Mouse (Mus musculus): Measurements from ENCODE around the gene Prrc2b.

Gene Prrc2b

DNA sequence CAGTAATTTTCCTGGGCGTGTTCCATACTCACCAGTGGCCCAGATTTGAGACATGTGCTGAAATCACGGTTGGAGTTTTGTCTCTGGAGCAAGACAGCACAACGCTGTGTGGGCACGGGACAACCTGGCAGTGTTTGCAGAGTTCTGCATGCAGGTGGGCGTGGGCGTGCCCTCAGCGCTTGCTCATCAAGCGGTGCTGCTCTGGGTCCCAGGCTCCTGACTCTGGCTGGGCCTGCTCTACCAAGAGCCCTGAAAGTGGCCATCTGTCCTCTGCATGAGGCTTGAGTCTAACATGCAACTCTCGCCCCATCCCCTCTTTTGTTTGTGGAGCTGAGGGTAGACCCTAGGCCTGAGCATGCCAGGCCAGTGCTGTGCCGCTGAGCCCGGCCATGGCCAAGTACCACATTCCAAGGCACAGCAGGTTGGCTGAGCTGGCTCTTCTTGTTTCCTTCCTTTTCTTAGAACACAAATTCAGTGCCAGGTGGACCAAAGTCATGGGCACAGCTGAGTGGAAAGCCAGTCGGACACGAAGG, 36.2 kb downstream of the Prrc2b start:
- DNase-seq (ENCODE audit: low spot score) = no peak

DNA sequence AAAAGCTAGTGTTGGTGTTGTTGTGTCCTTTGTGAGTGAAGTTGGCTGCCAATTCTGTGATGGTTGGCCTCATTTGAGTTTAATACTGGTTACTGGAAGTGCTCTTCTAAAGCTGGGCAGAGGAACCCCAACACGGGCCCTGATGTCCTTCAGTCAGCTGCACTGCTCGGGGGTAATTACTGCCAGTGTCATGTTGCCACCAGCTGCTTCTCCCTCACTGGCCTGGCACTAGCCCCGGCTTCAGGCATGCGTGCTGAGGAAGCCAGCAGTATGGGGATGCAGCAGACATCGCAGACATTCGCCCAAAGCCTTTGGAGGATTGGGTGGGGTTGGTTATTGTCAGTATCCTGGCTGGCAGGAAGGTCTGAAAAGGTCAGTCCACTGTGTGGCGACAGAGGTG, 36.8 kb downstream of the Prrc2b start:
- no peak for DNase-seq (ENCODE audit: low spot score)

DNA sequence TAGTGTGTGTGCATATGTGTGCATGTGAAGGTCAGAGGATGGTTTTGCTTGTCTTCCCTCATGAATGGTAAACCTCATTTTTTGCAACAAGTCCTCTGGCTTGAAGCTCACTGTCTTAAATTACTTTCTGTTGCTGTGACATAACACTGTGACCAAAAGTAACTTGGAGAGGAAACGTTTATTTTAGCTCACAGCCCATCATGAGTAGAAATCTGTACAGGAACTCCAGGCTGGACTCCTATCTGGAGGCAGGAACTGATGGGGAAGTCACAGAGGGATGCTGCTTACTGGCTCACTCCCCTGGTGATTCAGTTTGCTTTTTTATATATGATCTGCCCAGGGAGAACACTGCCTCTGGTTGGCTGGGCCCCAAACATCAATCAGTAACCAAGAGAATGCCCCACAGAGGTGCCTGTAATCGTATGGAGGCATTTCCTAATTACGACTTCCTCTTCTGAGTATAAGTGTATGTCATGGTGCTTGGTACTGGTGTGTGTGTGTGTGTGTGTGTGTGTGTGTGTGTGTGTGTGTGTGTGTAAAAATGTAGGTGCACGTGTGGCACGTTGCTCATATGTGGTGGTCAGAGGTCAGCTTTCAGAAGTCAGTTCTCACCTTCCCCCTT, 38.3 kb downstream of the Prrc2b start:
- DNase-seq (ENCODE audit: low spot score) = no peak

DNA sequence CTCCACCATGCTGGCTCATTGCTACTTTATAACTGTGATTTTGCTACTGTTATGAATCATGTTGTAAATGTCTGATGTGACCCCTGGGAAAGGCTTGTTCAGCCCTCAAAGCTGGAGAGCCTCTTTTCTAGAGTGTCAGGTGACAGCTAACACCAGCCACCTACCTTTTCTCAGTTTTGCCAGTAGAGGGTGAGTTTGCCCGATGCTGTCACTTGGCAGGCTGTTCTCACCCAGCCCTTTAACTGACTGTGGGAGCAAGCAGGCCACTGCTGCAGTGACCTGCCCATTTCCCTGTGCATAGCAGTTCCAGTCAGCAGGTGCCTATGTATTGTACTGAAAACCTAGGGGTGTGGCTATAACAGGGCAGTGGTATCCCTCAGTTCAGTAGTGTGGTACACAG, 39.7 kb downstream of the Prrc2b start:
- DNase-seq (ENCODE audit: low spot score) = no peak

DNA sequence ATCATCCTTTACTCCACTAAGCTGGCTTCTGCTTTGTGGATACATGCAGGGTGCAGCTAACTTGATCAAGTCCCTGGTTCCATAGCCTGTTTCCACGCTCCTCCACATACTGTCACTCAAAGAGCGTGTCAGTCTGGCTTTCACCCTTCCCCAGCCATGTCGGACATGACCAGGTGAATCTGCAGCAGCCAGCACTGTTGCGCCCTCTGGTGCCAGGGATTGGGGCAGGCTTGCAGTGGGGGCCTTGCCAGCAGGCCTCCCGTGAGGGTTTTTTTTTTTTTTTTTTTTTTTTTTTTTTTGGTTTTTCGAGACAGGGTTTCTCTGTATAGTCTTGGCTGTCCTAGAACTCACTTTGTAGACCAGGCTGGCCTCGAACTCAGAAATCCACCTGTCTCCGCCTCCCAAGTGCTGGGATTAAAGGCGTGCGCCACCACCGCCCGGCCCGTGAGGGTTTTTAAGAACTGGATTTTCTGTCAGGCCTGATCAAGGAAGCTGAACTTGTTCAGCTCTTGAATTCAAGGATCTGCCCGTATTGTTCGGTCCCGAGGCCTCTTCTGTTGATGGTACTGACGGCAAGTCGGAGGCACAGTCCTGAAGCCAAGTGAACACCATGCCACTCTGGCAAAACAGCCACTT, 41.1 kb downstream of the Prrc2b start:
- peak; percentile 52 for DNase-seq (ENCODE audit: low spot score)

DNA sequence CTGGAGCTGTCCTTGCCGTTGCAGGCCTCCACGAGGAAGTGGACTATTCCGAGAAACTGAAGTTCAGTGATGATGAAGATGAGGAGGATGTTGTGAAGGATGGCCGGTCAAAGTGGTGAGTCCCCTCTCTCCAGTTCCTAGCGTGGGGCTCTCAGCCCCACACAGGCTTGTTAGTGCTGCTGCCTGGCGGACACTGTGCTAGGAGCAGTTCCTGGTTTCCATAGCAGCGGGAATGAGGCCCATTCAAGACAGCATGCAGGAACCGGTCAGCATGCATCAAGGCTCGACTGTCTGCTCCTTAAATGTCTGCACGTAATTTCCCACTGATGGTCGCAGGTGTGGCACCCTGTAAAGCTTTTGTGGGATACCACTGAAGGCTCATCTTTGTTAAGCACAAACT, 48.1 kb downstream of the Prrc2b start:
- DNase-seq (ENCODE audit: low spot score) = no peak

DNA sequence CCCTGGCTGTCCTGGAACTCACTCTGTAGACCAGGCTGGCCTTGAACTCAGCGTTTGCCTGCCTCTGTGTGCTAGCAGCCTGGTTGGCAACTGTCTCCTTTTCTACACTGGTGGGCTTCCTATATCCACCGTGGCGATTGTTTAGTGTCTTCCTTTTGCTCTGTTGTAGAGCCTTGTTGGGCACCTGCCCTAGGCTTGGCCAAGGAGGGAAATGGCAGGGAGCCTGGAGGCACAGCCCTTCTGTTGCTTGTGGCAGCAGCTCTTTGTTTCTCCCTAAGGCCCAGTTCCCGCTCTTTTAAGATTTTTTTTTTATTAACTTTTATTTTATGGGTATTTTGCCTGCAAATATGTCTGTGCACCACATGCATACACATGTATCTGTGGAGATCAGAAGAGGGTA, 49.2 kb downstream of the Prrc2b start:
- DNase-seq (ENCODE audit: low spot score) = no peak

DNA sequence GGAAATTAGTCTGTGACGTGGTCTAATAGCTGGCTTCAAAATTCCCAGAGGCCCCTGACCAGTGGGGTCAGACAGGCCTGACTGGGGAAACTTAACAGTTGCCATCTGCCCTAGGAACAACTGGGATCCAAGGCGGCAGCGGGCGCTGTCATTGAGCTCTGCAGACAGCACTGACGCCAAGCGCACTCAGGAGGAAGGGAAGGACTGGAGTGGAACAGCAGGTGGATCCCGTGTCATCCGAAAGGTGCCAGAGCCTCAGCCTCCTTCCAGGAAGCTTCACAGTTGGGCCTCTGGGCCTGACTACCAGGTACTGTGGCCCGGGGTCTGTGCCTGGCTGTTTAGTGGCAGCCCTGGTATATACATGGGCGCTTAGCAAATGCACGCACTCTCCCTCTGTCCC, 49.8 kb downstream of the Prrc2b start:
- DNase-seq (ENCODE audit: low spot score) = no peak

DNA sequence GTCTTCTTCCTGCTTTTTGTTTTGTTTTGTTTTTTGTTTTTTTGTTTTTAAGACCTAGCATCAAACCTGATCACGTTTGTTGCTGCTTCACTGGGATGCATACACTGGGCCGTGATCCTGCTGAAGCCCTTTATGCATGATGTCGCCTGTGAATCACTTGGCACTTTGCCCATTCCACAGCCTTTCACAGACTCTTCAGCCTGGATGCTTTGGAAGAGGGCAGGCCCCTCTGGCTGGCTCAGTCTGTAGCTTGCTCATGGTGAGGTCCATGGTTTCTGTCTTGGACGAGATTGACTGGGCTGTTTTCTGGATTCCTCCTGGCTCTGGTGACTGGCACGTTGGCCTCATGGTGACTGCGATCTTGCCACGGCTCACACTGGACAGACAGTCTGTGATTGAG, 50.6 kb downstream of the Prrc2b start:
- DNase-seq (ENCODE audit: low spot score) = no peak

DNA sequence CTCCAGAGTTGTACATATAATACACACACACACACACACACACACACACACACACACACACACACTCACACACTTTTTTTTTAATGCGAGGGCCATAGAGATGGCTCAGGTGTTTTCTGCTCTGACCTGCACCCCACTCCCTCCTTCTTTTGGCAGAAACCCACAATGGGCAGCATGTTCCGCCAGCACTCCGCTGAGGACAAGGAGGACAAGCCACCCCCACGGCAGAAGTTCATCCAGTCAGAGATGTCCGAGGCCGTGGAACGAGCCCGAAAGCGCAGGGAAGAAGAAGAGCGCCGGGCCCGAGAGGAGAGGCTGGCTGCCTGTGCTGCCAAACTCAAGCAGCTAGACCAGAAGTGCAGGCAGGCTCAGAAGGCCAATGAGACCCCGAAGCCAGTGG, 53.0 kb downstream of the Prrc2b start:
- DNase-seq (ENCODE audit: low spot score) = no peak

DNA sequence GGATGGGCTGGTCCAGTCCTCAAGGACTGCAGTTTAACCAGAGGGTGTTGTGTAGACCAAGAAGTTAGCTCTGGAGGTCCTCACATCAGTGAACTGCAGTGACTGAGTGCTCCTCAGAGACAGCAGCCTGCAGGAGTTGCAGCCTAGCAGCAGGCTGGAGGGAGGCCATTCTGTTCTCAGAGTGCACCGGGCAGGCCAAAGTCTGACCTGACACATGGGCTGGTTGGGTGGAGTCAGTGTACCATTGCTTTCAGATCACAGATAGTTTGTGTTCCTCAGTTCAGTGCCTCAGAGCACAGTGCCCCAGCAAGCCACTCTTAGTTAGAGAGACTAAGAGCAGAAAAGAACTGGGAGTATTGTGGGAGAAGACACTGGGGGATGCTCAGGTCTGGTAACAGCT, 56.8 kb downstream of the Prrc2b start:
- no peak for DNase-seq (ENCODE audit: low spot score)

DNA sequence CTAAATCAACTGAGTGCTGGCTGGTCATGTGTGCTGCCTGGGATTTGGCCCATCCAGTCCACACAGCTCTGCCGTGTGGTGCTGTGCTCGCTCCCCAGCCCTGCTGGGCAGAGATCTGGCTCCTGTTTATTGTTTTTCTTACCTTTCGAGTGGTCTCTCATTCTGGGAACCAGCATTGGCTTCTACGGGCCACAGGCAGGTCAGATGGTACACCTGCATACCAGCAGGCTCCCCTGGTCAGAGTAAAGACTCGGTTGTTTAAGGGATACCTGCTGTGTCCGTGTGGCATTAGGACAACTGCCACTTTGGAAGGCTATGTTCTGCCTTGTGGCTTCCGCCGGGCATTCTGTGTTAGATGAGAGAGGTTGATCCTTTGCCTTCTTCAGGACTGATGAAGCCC, 60.8 kb downstream of the Prrc2b start:
- DNase-seq (ENCODE audit: low spot score) = no peak

DNA sequence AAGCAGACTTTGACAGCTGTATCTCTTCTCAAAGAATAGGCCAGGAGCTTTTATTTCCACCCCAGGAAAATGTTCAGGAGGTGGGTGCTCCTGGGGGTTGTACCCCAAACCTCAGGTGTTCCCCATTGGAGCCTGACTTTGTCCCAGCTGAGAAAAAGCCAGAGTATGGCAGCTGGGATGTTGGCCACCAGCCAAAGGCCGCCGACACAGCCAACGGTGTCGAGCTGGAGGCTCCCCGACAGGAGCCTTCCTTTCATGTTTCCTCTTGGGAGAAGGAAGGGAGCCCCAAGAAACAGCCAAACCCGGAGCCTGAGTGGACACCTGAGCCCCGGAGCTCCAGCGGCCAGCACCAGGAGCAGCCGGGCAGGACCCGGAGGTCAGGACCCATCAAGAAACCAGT, 62.1 kb downstream of the Prrc2b start:
- DNase-seq (ENCODE audit: low spot score) = no peak

DNA sequence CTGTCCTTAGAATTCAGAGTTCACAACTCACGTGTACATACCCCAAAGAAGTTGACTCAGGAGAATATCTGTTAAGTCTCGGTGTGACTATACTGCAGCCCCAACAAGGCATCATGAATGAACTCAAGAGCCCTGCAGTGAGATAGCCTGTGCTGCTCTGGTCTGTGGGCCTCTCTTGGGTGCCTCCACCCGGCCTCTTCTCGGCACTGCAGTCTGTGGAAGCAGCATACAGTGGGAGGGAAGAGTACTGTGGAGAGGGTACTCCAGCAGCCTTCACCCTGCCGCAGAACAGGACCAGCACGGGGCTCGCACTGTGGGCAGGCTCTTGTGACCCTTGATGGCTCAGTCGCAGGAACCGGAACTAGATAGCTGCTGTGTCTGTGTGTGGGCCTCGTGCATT, 64.7 kb downstream of the Prrc2b start:
- no peak for DNase-seq (ENCODE audit: low spot score)

DNA sequence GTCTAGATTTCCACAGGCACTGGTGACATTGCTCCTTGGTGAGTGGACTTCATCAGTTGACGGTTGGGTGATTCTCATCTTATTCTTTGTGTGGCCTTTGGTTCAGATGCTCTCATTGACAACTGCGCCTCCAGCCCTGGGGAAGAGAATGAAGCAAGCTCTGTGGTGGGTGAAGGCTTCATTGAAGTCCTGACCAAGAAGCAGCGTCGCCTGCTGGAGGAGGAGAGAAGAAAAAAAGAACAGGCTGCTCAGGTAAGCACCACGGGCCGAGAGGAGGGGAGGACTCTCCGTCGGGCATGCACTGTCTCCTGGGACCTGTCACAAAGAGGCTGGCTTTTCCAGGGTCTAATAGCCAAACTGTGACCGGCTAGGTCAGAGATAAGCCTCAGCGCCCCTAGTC, 65.6 kb downstream of the Prrc2b start:
- no peak for DNase-seq (ENCODE audit: low spot score)

DNA sequence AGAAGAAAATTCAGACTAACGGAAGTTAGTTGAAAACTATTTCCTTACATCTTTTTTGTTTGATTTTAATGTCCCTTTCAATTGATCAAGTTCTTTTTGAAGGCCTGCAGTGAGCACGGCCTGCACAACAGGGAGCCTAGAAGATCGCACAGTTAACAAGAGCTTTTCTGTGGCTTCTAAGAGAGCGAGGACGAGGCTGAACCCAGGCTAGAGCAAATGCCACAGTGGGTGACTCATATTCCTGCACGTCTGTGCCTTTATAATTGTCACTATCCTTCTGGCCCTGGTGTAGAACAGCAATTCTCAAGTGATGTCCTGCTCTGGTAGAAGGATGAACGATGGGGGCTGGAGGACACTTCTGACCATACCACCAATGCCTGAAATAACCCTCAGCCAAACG, 66.8 kb downstream of the Prrc2b start:
- no peak for DNase-seq (ENCODE audit: low spot score)

DNA sequence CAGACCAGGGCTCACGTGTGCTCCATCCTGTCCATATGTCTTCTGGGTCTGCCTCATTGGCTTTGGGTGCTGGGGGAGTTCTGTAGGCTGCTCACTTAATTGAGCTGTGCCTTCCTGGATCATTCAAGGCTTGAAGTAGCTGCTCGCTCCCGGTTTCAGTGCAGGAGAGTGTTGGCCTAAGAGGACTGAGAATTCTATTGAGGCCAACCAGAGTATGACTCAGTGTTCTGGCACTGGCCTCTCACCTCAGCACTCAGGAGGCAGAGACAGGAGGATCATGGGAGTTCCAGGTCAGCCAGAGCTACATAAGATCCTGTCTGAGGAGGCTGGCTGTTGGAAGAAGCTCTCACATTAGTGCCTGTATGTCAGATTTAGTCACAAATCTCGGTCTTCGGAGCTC, 67.2 kb downstream of the Prrc2b start:
- DNase-seq (ENCODE audit: low spot score) = no peak

DNA sequence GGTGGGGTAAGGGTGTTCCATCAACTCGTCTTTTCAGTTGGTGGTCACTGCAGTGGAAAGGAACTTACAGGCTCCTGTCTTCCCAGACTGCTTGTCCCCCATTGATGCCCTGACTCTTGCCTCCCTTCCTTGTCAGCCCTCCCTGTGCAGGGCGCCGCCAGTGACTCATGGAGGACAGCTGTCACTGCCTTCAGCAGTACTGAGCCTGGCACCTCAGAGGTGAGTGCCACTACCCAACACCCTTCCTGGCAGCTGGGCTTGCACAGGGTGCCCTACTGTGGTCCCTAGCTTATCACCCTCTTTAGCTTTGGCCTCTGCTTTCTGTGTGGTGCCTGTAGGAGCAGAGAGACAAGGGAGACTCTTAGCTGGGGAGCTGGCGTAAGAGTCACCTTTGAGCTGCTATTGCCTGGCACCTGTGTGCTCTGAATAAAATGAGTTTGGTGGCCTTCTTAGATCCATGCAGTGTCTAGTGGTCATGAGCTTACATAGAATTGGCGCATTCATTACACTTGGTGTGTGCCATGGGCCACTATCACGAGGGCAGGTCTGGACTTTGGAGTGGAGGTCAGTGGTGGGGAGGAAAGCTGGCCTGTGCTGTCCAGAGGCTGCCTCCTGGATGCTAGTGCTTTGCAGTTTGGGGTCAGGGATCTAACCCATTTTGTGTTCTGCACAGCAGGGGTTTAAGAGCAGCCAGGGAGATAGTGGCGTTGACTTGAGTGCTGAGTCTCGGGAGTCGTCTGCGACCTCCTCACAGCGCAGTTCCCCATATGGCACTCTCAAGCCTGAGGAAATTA, 67.9 kb downstream of the Prrc2b start:
- DNase-seq (ENCODE audit: low spot score) = no peak

DNA sequence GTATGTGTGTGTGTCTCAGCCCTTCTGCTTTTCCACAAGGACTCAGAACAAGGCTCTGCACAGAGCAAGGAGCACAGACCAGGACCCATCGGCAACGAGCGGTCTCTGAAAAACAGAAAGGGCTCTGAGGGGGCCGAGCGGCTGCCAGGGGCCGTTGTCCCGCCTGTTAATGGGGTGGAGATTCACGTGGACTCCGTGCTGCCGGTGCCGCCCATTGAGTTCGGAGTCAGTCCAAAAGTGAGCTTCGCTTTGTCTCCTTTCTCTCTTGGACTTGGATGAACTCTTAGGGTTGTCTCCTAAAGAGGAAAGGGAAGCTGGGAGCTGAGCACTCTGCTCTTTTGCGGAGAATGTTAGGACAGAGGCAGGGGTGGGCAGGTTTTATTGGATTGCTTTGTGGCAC, 68.6 kb downstream of the Prrc2b start:
- no peak for DNase-seq (ENCODE audit: low spot score)

DNA sequence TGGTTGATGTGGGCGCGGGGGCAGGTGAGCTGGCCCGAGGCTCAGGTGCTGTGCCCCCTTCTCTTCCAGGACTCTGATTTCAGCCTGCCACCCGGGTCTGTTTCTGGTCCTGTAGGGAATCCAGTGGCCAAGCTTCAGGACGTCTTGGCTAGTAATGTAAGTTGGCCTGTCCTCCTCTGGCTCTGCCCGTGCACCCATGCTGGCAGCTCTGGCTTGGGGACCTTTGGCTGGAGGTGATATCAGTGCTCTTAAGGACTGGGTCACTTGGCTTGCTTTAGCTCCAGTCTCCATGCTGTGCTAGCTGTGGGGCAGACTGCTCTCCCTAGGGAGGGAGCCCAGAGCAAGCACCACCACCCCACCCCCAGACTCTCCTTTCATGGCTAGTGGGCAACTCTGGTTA, 69.1 kb downstream of the Prrc2b start:
- no peak for DNase-seq (ENCODE audit: low spot score)

DNA sequence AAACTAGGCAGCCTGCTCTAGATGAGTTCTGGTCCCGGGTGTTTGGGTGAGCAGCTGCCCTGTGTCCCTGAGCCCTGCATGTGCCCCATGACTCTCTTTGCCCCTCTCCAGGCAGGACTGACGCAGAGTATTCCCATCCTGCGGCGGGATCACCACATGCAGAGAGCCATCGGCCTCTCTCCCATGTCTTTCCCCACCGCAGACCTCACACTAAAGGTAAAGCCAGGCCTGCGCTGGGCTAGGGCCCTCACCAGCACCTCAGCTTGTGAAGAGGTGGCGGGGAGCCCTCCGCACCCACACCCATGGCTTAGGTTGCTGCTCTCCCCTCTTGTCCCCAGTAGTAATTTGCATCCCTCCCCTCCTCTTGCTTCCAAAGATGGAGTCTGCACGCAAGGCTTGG, 70.1 kb downstream of the Prrc2b start:
- no peak for DNase-seq (ENCODE audit: low spot score)

DNA sequence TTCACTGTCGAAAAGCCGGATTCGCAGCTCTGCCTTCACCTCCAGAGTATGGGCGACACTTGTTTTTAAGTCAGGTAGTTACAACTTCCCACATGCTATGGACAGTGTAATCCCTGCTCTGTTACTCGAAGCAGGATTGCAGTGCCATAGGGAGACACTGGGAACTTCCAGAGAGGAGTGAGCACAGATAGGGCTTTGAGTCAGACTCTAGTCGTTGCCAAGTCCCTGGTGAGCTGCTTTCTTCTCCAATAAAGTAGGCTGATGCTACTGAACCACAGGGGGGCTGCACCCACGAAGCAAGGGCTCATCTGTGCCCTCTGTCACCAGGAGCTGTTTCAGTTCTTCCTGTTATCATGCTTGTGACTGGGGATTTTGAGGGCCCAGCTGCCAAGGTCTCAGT, 70.7 kb downstream of the Prrc2b start:
- DNase-seq (ENCODE audit: low spot score) = no peak

DNA sequence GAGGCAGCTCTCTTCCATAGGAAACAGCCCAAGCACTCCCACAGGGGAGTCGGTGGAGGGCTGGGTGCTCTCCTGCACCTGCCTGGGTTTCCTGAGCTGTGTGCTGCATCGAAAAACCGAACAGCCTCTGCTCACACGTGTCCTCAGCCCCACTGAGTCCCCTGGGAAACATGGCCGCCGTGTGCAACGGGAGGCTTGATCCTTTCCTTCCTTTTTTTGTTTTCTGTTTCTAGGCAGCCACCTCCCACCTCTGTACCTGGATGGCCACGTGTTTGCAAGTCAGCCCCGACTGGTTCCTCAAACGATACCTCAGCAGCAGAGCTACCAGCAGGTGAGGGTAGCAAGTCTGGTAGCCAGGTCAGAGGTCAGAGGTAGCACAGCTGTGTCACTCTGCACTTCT, 71.2 kb downstream of the Prrc2b start:
- DNase-seq (ENCODE audit: low spot score) = no peak

All from spleen, adult 12 weeks (tissue).